In genomic region chr10:20854621-20855363, GRCm38 (mm10) we compare ENCODE assay signal across 8 mouse cellular contexts.
DNase-seq lines count a peak whose midpoint lies in the region; ATAC-seq and TF ChIP-seq lines count a peak whose summit lies in the region.

No protein-coding gene starts in this region.

- no peak for TF ChIP-seq CTCF in lung, embryonic 14.5 days (IDR thresholded peaks at IDR 0.05; ENCODE audit: low read depth)

- H3K9ac ChIP-seq in lung, embryonic 14.5 days = no peak overlapping the region
- no peak overlapping the region; the same call in 1 of the 2 replicates for H3K9ac ChIP-seq in neural tube, embryonic 13.5 days

- 11% methylated on average over 14 of the region's 14 CpGs for WGBS in lung, embryonic 14.5 days
- 38% methylated on average over 14 of the region's 14 CpGs for WGBS in neural tube, embryonic 13.5 days

- H3K4me2 ChIP-seq in lung, embryonic 14.5 days = peak overlapping the region; percentile 39
- H3K4me2 ChIP-seq in neural tube, embryonic 13.5 days = peak overlapping the region; percentile 43

- H3K27ac ChIP-seq in lung, embryonic 14.5 days (ENCODE audit: low read depth) = no peak overlapping the region
- H3K27ac ChIP-seq in neural tube, embryonic 13.5 days (replicated peaks) = 0 out of 2 replicates have a peak overlapping the region, but pooled peaks have one; percentile 46

- H3K36me3 ChIP-seq in lung, embryonic 14.5 days (ENCODE audit: insufficient read depth) = no peaks in the 10 kb centered on the region
- H3K36me3 ChIP-seq in neural tube, embryonic 13.5 days = no peaks in the 10 kb centered on the region

- H3K4me1 ChIP-seq in lung, embryonic 14.5 days (ENCODE audit: insufficient read depth) = no peaks in the 10 kb centered on the region
- peaks cover 10% of the 10 kb centered on the region for H3K4me1 ChIP-seq in neural tube, embryonic 13.5 days (replicated peaks)

- H3K4me3 ChIP-seq in lung, embryonic 14.5 days (ENCODE audit: low read depth, low read length) = no peak overlapping the region
- H3K4me3 ChIP-seq in neural tube, embryonic 13.5 days = peak overlapping the region; percentile 9; the same call in 1 of the 2 replicates

- no peaks in the 10 kb centered on the region for H3K9me3 ChIP-seq in lung, embryonic 14.5 days (ENCODE audit: low read depth, low read length)
- H3K9me3 ChIP-seq in neural tube, embryonic 13.5 days = no peaks in the 10 kb centered on the region

- ATAC-seq in lung, embryonic 14.5 days (ENCODE audit: insufficient read depth) = peak; percentile 84
- peak; percentile 90 for ATAC-seq in neural tube, embryonic 13.5 days (ENCODE audit: low read depth)

- peak; percentile 33 for DNase-seq in kidney, postnatal 10 days
- DNase-seq in kidney, postnatal 36 days = no peak
- DNase-seq in embryo, embryonic 11.5 days (ENCODE audit: low read depth, low spot score) = peak; percentile 9
- DNase-seq in gastrocnemius, postnatal 36 days = peak; percentile 33 to 44
- DNase-seq in layer of hippocampus, adult 9-11 months = peak; percentile 29
- DNase-seq in lung, embryonic 14.5 days = peak; percentile 61
- DNase-seq in spleen, adult 12 weeks (ENCODE audit: low spot score) = no peak

- no peaks in the 10 kb centered on the region for H3K27me3 ChIP-seq in lung, embryonic 14.5 days (ENCODE audit: insufficient read depth, low read length)
- no peaks in the 10 kb centered on the region for H3K27me3 ChIP-seq in neural tube, embryonic 13.5 days

- intact Hi-C loops in gastrocnemius, postnatal 36 days (cut with DNase I) = no loop called here

Comparison
In these comparisons a context has a peak if more than half of its experiments do, and no peak if none do; other contexts are left out.
1. DNase-seq: peak in kidney, postnatal 10 days (single experiment), embryo, embryonic 11.5 days (single experiment), gastrocnemius, postnatal 36 days (2 of 2), layer of hippocampus, adult 9-11 months (single experiment) and lung, embryonic 14.5 days (single experiment); none in kidney, postnatal 36 days (0 of 2) and spleen, adult 12 weeks (single experiment).